Mouse (Mus musculus): ENCODE results near the gene Gnl2.

DNA sequence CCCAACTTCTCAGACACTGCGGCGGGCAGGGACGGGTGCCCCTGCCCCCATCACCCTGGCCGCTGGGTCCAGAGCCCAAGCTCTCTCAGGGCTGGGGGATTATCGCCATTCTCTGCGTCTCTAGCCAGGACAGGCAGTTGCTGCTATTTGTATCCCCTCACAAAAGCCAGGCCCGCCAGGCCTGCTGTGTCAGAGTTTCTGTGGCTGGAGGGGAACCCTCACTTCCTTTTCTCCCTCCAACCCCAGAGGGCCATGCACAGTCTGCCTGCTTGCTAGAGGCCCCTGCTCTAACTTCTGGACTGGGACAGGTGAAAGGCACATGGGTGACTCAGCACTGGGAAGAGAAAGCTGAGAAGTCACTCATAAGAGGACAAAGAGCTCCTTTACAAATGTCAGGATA, 26.1 kb upstream of the Gnl2 start:
- no peak for TF ChIP-seq POLR2A (IDR thresholded peaks at IDR 0.05; ENCODE audit: control insufficient read depth, extremely low read depth, insufficient read depth, low read length, poor library complexity)
- TF ChIP-seq CTCF (IDR thresholded peaks at IDR 0.05; ENCODE audit: borderline replicate concordance, control insufficient read depth, extremely low read depth, insufficient read depth, low read length, poor library complexity), result no peak
